Mouse (Mus musculus) Muller cell, postnatal 12 days (primary cell): Measurements from ENCODE around the gene Ugt1a5.
"Not testable (repeated sequence)": the region's sequence is repeated elsewhere in the genome, so short reads cannot be mapped to it uniquely, and the experiment has no call there.

Source experiments
- DNase-seq: peaks from one replicate; pipeline ENCODE4 v3.0.0-alpha.2; 2015; ENCODE audit errors: inconsistent ontology term

Ugt1a5 gene

DNA sequence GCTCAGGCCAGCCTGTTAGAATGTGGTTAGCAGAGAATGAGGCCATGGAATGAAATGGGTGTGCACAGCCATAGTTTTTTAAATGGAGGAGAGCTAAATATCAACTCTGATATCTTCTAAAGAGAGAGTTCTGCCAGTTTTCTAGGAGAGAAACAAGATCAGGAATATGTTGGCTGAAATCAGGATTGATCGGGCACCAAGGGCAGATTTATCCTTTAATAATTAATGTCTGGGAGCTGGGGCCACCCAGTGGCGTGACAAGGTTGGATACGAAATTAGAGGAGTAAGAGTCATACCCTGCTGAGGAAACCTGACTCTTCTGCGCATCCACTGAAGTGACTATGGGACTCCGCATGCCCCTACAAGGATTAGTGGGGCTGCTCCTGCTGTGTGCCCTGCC lies at the start of gene Ugt1a5:
Gene Ugt1a5 (plus strand): TSS at position 302 of the 400 bp plus-strand sequence.
- DNase-seq = no peak

DNA sequence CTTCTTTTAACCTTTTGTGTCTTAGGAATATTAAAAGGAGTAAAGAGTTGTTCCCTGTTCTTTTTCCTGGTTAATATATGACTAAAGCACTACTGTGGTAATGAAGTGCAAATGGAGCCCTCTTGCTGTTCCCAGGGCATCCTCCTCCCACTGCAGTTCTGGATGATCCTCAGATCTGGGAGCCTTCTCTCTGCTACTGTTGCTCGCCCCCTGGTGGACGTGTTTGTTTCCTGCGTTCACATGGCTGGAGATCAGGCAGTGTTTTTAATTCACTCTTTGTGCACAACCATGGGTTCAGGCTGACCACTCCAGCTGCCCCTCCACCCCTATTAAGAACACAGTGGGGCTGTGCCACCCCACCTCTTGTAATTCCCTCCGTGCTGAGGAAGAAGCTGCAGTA lies 45.3 kb upstream of the Ugt1a5 start:
- not testable (repeated sequence) for DNase-seq

DNA sequence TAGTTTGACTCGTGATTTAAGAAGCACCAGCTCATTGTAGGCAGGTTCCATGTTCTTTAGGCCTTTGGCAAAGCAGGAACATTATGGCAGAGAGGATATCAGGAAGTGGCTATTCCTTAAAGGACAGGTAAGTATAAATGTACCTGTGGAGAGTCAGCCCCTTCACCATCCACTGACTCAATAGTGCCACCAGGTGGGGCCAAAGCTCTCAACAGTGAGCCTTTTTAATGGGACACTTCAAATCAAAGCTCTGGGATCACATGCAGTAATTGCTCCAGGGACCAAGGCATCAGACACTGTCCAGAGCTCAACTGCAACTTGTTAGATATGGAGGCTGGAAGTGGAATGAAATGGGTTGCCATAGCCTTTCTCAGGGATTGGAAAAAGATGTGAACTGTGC lies 44.3 kb upstream of the Ugt1a5 start:
- DNase-seq = not testable (repeated sequence)

DNA sequence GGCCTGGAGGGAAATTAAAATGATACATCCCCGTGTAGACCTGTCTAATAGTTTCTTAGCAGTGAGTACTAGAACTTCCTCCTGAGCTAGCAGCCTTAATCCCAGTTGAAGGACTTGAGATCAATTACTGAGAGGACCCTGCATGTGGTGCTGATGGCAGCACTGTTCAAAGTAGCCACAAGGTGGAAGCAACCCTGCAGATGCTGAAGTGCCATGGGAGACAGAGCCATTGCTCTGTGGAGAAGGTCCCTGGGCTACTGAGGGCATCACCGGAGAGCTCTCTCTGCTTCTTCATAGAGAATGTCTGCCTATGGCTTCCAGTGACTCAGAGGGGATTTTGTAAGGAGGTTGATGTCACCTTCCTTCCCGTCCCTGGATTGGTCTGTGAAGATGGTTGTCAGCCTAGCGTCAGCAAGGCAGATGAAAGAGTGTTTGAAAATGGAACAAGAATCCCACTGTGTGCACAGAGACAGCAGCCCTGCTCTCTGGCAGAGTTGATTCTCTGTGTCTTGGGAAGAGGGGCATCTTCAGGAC lies 39.9 kb upstream of the Ugt1a5 start:
- not testable (repeated sequence) for DNase-seq

DNA sequence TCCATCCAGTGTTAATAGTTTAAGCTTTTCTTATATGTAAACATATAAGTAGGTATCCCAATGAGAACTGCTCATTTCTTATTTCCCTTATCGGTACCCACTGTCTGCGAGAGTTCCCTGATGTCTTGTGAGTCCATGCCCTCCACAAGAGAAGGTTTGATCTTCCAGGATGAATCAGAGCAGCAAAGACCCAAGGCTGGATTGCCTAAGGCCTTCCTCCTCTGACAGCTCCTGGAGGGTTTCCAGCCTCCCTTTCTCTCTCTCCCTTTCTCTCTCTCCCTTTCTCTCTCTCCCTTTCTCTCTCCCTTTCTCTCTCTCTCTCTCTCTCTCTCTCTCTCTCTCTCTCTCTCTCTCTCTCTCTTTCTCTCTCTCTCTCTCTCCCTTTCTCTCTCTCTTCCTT lies 36.7 kb upstream of the Ugt1a5 start:
- not testable (repeated sequence) for DNase-seq

DNA sequence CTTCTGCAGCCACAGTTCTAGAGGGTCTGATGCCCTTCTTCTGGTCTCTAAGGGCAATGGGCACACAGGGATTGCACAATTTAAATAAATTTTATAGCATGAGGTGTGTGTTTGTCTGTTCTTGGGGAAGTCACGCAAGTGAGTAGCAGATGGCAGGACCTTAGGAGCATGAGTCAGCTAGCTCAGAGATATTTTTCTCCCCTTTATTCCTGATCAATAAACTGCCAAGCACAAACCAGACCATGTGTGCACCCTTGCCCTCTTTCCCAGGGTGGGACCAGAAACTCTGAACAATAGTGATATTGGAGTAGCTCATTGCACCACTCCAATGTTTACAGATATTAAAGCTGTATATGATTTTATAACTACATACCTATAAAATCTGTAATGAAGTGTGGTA lies 35.6 kb upstream of the Ugt1a5 start:
- DNase-seq = not testable (repeated sequence)

DNA sequence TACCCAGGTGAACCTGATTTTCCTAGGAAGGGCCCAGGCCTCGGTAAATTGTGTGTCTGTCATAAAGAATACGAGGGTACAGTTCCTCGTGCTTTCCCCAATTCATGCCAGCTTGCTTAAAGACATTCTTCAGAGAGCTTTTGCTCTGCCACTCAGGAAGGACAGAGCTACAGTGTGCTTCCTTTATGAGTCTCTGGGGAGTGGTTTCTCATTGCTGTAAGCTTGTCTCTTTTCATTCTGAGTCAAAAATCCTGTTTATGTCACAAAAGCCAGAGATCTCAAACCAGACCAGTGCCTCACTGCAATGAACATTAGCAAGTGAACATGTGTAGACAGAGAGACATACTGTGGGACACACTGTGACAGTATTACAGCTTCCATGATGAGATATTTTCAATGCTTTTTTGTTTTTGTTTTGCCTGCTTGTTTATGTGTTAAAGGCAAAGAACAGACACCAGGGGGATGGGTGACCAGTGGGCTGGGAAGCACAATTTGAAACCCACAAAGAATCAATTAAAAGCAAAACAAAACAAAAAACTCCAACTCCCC lies 31.8 kb upstream of the Ugt1a5 start:
- no peak for DNase-seq

DNA sequence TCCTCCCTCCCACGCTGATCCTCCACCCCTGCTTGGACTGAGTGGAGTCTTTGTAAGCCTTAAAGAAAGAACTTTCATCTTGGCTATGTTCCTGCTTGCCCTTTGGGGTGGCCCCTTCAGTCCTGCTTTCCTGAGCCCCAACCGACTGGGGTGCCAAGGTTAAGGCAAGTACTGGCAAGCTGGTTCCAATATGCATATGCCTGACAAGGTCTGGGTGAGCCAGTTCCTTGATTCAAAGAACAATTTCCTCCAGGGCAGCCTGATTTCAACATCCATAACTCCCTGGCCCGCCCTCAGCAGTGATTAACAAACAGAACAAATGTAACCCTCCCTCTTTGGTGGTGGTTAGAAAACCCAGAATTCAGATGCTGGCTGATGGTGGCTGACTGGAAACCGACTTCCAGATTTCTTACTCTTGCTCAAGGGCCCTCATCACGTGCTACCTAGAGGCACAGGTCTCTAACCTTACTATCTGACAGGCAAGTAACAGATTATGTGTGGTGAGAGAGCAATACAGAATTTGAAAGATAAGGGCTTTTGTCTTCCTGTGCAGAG lies 31.3 kb upstream of the Ugt1a5 start, which contains the start of gene Ugt1a6a:
Gene Ugt1a6a (plus strand): TSS at position 353 of the 555 bp plus-strand sequence.
- DNase-seq = peak; percentile 68

DNA sequence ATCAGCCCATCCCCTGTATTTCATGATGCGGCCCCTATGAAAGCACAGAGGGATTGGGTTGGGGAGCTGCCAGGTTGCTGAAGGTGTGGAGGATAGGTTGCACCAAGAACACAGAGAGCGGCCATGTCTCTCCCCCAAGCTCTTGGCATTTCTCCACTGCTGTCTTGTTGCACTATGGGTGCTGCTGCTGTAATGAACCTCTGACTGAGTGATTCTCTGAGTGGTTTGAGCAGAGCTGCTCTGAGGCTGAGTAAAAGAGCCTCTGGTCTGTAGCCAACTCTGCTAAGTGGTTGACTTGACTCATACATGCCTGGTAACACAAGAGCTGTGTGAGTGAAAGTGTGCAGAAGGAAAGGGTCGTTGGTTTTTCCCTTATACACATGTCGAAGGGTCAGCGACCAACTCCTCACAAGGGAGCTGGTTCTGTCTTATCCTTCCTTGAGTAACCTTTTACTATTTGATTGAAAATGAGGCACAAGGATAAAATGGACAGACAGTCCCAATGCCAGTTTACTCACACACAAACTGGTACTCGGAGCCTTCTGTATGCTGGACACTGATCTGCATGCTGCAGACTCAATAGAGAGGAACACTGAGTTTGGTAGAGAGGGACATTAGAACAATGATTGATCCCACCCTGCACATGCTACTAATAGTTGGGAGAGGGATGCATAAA lies 30.4 kb upstream of the Ugt1a5 start:
- DNase-seq = peak; percentile 11

DNA sequence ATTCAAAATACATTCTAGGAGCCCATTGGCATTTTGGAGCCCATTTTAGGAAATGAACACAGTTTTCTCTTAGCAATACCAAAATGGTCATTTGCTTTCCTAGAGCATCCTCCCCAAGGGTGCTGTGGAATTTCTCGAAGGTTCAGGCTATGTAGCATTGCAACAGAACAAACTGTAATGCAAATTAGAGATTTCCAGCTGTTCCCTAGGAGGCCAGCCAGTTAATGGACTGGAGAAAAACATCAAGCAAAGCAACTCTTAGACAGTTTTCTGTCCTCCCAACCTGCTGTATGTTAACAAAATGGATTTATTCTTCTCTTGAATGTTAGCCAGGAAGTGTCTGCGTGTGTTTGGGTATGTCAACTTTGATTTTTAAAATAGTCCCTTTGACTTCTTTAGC lies 29.2 kb upstream of the Ugt1a5 start:
- DNase-seq = no peak

DNA sequence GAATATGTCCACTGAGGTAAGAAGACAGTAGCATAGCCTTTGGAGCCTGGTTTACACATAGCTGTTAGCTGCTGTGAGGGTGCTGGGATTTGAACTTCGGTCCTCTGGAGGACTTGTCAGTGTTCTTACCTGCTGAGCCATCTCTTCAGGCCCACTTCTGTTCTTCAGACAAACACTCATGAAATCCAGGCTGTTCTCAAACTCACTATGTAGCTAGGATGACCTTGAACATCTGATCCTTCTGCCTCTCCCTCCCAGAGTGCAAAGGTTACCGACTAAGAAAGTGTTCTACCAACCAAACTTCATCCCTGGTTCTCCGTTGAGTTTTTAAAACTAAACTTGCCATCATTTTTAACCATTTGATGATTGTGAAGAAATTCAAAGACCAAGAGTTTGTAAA lies 28.5 kb upstream of the Ugt1a5 start:
- DNase-seq = no peak

DNA sequence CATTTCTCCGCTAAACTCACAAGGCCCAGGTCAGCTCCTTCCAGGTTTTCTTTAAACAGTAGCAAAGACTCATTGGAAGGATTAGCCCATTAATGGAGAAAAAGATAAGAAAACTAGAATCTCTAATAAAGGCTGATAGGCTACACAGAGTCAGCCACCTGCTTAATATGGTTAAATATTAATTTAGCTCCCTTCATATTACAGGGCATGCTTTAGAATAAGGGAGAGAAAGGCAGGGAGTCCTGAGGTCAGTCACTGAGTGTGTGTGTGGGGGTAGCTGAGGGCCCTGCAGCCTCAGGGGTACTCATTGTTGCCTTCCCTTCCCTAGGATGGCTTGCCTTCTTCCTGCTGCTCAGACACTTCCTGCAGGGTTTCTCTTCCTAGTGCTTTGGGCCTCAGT lies 27.7 kb upstream of the Ugt1a5 start:
- DNase-seq = no peak

DNA sequence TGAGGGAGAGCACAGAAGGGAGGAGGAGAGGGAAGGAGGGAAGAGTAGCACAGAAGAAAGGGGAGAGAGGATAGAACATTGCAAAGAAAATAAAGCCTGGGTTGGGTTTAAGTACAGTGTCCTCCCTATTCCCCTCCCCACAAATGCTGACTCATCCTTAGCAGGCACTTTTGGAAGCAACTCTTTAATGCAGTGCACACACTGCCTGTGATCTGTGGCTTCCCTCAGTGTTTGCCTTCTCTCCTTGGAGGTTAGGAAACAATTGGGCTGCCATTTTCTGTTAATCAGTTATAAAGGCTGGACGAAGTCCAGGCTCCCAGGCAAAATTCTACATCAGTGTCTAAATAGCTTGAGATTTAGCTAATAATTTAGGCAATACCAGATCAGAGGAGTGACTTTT lies 25.3 kb upstream of the Ugt1a5 start:
- peak; percentile 22 for DNase-seq

DNA sequence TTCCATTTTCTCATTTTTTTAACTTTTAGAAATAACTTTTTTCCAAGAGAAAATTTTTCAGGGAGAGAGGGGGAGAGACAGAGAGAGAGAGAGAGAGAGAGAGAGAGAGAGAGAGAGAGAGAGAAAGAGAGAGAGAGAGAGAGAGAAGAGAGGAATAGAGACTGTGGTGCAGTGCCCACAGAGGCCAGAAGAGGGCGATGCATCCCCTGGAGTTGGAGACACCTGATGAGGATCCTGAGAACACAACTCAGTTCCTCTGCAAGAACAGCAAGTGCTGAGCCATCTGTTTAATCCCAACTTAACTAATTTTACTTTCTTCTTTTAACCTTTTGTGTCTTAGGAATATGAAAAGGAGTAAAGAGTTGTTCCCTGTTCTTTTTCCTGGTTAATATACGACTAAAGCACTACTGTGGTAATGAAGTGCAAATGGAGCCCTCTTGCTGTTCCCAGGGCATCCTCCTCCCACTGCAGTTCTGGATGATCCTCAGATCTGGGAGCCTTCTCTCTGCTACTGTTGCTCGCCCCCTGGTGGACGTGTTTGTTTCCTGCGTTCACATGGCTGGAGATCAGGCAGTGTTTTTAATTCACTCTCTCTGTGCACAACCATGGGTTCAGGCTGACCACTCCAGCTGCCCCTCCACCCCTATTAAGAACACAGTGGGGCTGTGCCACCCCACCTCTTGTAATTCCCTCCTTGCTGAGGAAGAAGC lies 21.7 kb upstream of the Ugt1a5 start:
- peak; percentile 28 for DNase-seq

DNA sequence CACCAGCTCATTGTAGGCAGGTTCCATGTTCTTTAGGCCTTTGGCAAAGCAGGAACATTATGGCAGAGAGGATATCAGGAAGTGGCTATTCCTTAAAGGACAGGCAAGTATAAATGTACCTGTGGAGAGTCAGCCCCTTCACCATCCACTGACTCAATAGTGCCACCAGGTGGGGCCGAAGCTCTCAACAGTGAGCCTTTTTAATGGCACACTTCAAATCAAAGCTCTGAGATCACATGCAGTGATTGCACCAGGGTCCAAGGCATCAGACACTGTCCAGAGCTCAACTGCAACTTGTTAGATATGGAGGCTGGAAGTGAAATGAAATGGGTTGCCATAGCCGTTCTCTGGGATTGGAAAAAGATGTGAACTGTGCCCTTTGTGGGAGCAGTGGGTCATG lies 20.5 kb upstream of the Ugt1a5 start:
- not testable (repeated sequence) for DNase-seq

DNA sequence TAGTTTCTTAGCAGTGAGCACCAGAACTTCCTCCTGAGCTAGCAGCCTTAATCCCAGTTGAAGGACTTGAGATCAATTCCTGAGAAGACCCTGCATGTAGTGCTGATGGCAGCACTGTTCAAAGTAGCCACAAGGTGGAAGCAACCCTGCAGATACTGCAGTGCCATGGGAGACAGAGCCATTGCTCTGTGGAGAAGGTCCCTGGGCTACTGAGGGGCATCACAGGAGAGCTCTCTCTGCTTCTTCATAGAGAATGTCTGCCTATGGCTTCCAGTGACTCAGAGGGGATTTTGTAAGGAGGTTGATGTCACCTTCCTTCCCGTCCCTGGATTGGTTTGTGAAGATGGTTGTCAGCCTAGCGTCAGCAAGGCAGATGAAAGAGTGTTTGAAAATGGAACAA lies 15.7 kb upstream of the Ugt1a5 start:
- DNase-seq = not testable (repeated sequence)

DNA sequence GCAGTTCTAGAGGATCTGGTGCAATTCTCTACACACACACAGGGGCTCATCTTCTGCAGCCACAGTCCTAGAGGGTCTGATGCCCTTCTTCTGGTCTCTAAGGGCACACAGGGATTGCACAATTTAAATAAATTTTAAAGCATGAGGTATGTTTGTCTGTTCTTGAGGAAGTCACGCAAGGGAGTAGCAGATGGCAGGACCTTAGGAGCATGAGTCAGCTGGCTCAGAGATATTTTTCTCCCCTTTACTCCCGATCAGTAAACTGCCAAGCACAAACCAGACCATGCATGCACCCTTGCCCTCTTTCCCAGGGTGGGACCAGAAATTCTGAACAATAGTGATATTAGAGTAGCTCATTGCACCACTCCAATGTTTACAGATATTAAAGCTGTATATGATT lies 7.4 kb upstream of the Ugt1a5 start:
- DNase-seq = no peak

DNA sequence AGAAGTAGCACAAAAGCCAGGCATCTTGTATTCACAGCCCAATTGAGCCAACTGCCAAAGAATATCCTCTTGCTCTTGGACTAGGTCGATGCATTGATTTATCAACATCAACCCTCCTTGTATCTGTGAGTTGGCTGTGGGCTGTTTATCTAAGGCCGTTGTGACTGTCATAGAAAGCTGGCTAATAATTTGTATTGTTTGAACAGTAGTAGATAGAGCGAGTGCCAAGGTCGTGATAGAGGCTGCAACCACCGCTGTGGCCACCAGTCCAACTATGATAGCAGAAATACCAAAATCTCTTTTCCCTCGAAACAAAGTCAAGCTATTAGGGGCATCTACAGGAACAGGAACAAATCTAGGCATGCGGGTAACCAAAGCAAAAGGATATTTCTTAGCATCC lies 6.4 kb downstream of the Ugt1a5 start:
- DNase-seq = not testable (repeated sequence)

DNA sequence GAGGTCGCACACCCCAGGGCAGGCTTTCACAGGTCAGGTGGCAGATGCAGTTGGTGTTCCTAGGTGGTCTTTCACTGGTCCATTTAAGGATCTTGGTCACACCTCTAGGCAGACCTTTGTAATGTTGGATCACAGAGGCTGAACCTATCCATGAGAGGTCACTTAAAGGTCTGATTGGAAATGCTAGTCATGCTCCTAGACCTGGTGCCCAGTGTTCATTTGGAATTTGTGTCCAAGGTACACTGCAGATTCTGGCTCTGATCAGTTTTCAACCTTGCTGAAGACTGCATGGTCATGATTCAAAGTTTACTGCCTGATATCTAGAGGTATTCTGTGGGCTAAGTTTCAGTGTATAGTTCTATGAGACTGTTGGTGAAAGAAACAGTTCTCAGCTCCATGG lies 13.8 kb downstream of the Ugt1a5 start:
- DNase-seq = no peak

DNA sequence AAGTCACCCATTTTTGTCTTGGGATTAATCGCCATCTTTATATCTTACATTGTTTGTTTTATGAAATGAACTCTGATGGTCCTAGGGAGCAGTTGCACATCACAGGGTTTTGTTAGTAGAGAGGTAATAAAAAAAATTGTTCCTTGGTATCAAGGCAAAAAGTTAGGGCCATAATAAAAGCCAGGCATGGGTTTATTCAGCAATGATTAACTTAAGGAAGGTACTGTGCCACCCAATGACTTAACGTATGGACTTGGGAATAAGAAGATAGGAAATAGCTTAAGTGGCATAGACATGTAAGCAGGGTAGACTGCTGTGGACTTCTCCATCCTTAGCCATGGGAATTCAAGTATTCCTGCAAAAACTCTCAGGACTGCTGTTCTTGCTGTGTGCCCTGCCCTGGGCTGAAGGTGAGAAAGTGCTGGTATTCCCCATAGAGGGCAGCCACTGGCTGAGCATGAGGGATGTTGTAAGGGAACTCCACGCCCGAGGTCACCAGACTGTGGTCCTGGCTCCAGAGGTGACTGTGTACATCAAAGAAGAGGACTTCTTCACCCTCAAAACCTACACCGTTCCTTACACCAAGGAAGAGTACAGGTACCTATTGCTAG lies 20.6 kb downstream of the Ugt1a5 start:
- no peak for DNase-seq

DNA sequence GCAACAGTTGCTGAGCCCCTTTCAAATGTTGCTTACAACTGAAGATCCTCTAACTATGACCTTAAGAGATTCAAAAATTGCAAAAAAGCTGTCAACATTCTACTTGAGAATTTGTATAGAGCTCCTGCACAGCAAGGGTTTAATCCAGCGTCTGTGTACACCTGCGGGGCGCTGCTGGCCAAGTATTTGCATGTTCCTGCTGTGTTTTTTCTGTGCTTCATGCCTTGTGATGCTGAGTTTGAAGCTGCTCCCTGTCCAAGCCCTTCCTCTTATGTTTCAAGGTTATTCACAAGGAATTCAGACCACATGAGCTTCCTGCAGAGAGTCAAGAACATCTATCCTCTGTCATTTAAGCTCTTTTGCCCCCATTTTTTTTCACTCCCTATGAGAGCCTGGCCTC lies 26.3 kb downstream of the Ugt1a5 start:
- no peak for DNase-seq

DNA sequence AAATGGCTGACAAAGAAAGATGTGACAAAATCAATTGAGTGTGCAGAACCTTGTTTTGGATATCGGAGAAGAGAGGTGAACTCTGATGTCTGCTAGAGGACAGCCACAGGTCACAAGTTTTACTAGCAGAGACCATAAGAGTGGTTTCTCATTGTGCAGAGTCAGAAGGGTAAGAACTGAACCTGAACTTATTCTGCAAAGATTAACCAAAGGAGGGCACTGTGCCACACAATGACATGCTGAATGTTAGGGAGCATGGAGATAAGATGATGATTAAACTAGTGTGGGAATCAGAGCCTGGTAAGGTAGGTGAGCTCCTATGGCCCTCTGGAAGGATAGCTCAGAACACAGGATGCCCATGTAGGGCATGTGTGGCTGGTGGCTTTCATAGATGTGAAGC lies 29.9 kb downstream of the Ugt1a5 start:
- no peak for DNase-seq
